Mouse (Mus musculus): ENCODE results near the gene Mad2l2. TPM values are rescaled to one million over a fixed set of nuclear protein-coding genes. Genes with fewer than 3 reads are reported as not detected.

The Mad2l2 gene
- polyA plus RNA-seq, 1 experiment: 17.8 TPM

- H3K4me1 ChIP-seq (ENCODE audit: control insufficient read depth, insufficient read depth, insufficient read length, low read length): no peaks in the 10 kb centered on the region
- H3K27me3 ChIP-seq (ENCODE audit: control insufficient read depth, insufficient read depth, low read length): no peaks in the 10 kb centered on the region
- peak overlapping the region; percentile 81 for H3K27ac ChIP-seq (ENCODE audit: insufficient read depth, low read depth, low read length)
- WGBS: under 1% methylated on average over 65 of the region's 65 CpGs
- peak overlapping the region; percentile 91 for H3K4me3 ChIP-seq (ENCODE audit: low read depth, low read length)
- TF ChIP-seq CTCF (IDR thresholded peaks at IDR 0.05; ENCODE audit: extremely low read depth, insufficient read length, insufficient replicate concordance, low read depth, low read length): peak; percentile 91
- peak; percentile 50 for TF ChIP-seq POLR2A (IDR thresholded peaks at IDR 0.05; ENCODE audit: low read depth, low read length)
- peaks cover 3% of the 10 kb centered on the region; the same call in 1 of the 2 replicates for H3K36me3 ChIP-seq (ENCODE audit: control insufficient read depth, insufficient read depth, low read length)
Observed at GRCm38 (mm10) chr4:148140098-148141011, 10.2 kb downstream of the Mad2l2 start.

- no peaks in the 10 kb centered on the region for H3K27me3 ChIP-seq (ENCODE audit: control insufficient read depth, insufficient read depth, low read length)
- TF ChIP-seq CTCF (IDR thresholded peaks at IDR 0.05; ENCODE audit: extremely low read depth, insufficient read length, insufficient replicate concordance, low read depth, low read length) (no peak), POLR2A (IDR thresholded peaks at IDR 0.05; ENCODE audit: low read depth, low read length) (no peak)
- H3K4me1 ChIP-seq (ENCODE audit: control insufficient read depth, insufficient read depth, insufficient read length, low read length): peaks cover 3% of the 10 kb centered on the region; the same call in 1 of the 2 replicates
- no peak overlapping the region for H3K4me3 ChIP-seq (ENCODE audit: low read depth, low read length)
- peaks cover 15% of the 10 kb centered on the region for H3K36me3 ChIP-seq (ENCODE audit: control insufficient read depth, insufficient read depth, low read length)
- WGBS: 87% methylated on average over 5 of the region's 5 CpGs
- H3K27ac ChIP-seq (ENCODE audit: insufficient read depth, low read depth, low read length): no peak overlapping the region
Observed at GRCm38 (mm10) chr4:148143721-148144120, 13.5 kb downstream of the Mad2l2 start.

GRCm38 (mm10) chr4:148147714-148148113 lies 17.5 kb downstream of the Mad2l2 start:
- Histone ChIP-seq H3K4me3 (ENCODE audit: low read depth, low read length) (no peak overlapping the region), H3K27ac (ENCODE audit: insufficient read depth, low read depth, low read length) (no peak overlapping the region), H3K4me1 (ENCODE audit: control insufficient read depth, insufficient read depth, insufficient read length, low read length) (peaks cover 7% of the 10 kb centered on the region; the same call in 1 of the 2 replicates), H3K36me3 (ENCODE audit: control insufficient read depth, insufficient read depth, low read length) (peaks cover 15% of the 10 kb centered on the region), H3K27me3 (ENCODE audit: control insufficient read depth, insufficient read depth, low read length) (no peaks in the 10 kb centered on the region)
- TF ChIP-seq POLR2A (IDR thresholded peaks at IDR 0.05; ENCODE audit: low read depth, low read length) (no peak), CTCF (IDR thresholded peaks at IDR 0.05; ENCODE audit: extremely low read depth, insufficient read length, insufficient replicate concordance, low read depth, low read length) (no peak)
- 81% methylated on average over 2 of the region's 2 CpGs for WGBS

GRCm38 (mm10) chr4:148149540-148149939 lies 19.4 kb downstream of the Mad2l2 start:
- peaks cover 7% of the 10 kb centered on the region; the same call in 1 of the 2 replicates for H3K4me1 ChIP-seq (ENCODE audit: control insufficient read depth, insufficient read depth, insufficient read length, low read length)
- no peaks in the 10 kb centered on the region for H3K27me3 ChIP-seq (ENCODE audit: control insufficient read depth, insufficient read depth, low read length)
- H3K4me3 ChIP-seq (ENCODE audit: low read depth, low read length): no peak overlapping the region
- no peak overlapping the region for H3K27ac ChIP-seq (ENCODE audit: insufficient read depth, low read depth, low read length)
- H3K36me3 ChIP-seq (ENCODE audit: control insufficient read depth, insufficient read depth, low read length): peaks cover 15% of the 10 kb centered on the region
- TF ChIP-seq CTCF (IDR thresholded peaks at IDR 0.05; ENCODE audit: extremely low read depth, insufficient read length, insufficient replicate concordance, low read depth, low read length): no peak
- TF ChIP-seq POLR2A (IDR thresholded peaks at IDR 0.05; ENCODE audit: low read depth, low read length): no peak
- WGBS: 88% methylated on average over 12 of the region's 12 CpGs

GRCm38 (mm10) chr4:148150242-148150641 lies 20.1 kb downstream of the Mad2l2 start:
- 86% methylated on average over 7 of the region's 7 CpGs for WGBS

GRCm38 (mm10) chr4:148150953-148151266 lies 20.7 kb downstream of the Mad2l2 start:
- Histone ChIP-seq H3K27ac (ENCODE audit: insufficient read depth, low read depth, low read length) (no peak overlapping the region), H3K4me1 (ENCODE audit: control insufficient read depth, insufficient read depth, insufficient read length, low read length) (peaks cover 7% of the 10 kb centered on the region; the same call in 1 of the 2 replicates), H3K4me3 (ENCODE audit: low read depth, low read length) (no peak overlapping the region), H3K36me3 (ENCODE audit: control insufficient read depth, insufficient read depth, low read length) (peaks cover 8% of the 10 kb centered on the region), H3K27me3 (ENCODE audit: control insufficient read depth, insufficient read depth, low read length) (no peaks in the 10 kb centered on the region)
- 6% methylated on average over 3 of the region's 3 CpGs for WGBS
- TF ChIP-seq CTCF (IDR thresholded peaks at IDR 0.05; ENCODE audit: extremely low read depth, insufficient read length, insufficient replicate concordance, low read depth, low read length) (no peak), POLR2A (IDR thresholded peaks at IDR 0.05; ENCODE audit: low read depth, low read length) (no peak)

More at GRCm38 (mm10) chr4:148150242-148150641, 20.1 kb downstream of the Mad2l2 start:
- no peak overlapping the region for H3K27ac ChIP-seq (ENCODE audit: insufficient read depth, low read depth, low read length)
- TF ChIP-seq POLR2A (IDR thresholded peaks at IDR 0.05; ENCODE audit: low read depth, low read length): no peak
- no peak for TF ChIP-seq CTCF (IDR thresholded peaks at IDR 0.05; ENCODE audit: extremely low read depth, insufficient read length, insufficient replicate concordance, low read depth, low read length)
- H3K27me3 ChIP-seq (ENCODE audit: control insufficient read depth, insufficient read depth, low read length): no peaks in the 10 kb centered on the region
- no peak overlapping the region for H3K4me3 ChIP-seq (ENCODE audit: low read depth, low read length)
- peaks cover 14% of the 10 kb centered on the region for H3K36me3 ChIP-seq (ENCODE audit: control insufficient read depth, insufficient read depth, low read length)
- peaks cover 7% of the 10 kb centered on the region; the same call in 1 of the 2 replicates for H3K4me1 ChIP-seq (ENCODE audit: control insufficient read depth, insufficient read depth, insufficient read length, low read length)
